Mouse (Mus musculus): Measurements from ENCODE around the gene Phlda1. TPM values are rescaled to one million over a fixed set of nuclear protein-coding genes. Genes with fewer than 3 reads are reported as not detected.
"Not testable (repeated sequence)": the region's sequence is repeated elsewhere in the genome, so short reads cannot be mapped to it uniquely, and the experiment has no call there.

Gene Phlda1
- polyA plus RNA-seq, 1 experiment from 2014 or later = 28.8 TPM

DNA sequence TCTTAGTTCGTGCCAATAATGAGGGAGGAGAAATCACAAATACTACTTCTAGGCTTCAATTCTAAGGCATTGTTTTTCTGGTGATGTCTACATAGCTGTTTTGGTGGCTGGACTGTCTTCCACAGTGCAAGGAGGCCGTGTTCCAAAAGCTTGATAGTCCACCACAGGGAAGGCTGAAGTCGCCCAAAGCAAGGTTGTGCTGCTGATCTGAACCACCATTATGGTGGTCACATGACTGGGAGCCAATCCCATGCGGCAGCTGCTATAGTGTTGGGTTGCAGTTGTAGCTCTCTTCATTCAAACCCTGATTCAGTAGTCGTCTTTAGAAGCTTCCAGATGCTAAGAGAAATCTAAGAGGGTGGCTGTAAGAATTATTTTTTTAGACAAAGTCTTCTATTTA, 26.5 kb upstream of the Phlda1 start:
- whole genome bisulfite sequencing = 84% methylated on average over 5 of the region's 5 CpGs
- peaks cover 46% of the 10 kb centered on the region for H3K36me3 ChIP-seq

DNA sequence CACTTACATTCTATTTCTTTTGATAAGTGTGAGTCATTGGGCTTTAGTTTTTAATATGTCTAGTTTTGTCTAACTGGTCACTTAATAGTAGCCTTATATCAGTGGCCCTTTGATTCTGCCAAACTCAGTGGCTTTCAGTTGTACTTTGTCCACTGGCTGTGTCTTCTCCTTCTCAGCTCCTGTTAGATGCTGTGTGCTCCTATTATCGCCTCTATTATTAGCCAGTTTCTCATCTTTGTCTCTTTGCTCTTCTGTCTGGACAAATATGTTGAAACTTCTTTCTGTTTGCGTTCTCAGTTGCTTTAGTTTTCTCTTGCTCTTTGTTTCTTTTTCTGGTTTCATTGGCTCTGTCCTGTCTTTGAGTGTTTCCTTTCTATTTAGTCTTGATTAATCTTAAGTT, 23.4 kb upstream of the Phlda1 start:
- Histone ChIP-seq H3K4me1 (peaks cover 28% of the 10 kb centered on the region), H3K36me3 (peaks cover 70% of the 10 kb centered on the region), H3K9me3 (no peaks in the 10 kb centered on the region), H3K27ac (no peak overlapping the region), H3K27me3 (ENCODE audit: insufficient read depth, poor library complexity, severe bottlenecking) (no peaks in the 10 kb centered on the region), H3K4me3 (no peak overlapping the region)
- 85% methylated on average over 2 of the region's 2 CpGs for WGBS
- no peak for DNase-seq (ENCODE audit: low spot score)

More for the DNA sequence above, 26.5 kb upstream of the Phlda1 start:
- Histone ChIP-seq H3K4me3 (no peak overlapping the region), H3K27ac (no peak overlapping the region), H3K4me1 (peaks cover 37% of the 10 kb centered on the region), H3K27me3 (ENCODE audit: insufficient read depth, poor library complexity, severe bottlenecking) (no peaks in the 10 kb centered on the region), H3K9me3 (no peaks in the 10 kb centered on the region)
- no peak for DNase-seq (ENCODE audit: low spot score)

DNA sequence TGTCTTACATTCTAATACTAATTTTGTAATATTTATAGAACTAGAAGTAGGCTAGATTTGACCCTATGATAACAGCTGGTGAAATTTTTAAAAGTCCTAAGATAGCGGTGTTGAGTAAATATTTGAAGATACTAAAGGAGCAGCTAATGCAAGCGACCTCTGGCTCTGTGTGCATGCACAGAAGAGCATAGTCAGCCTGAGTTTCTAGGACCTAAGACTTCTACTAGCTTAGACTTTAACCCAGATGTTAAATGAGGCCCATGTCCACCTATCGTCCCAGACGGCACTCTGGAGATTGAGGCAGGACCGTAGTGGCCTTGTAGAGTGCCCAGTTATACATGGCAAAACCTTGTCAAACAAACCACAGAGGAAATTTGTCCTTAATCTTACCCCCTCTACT, 22.0 kb upstream of the Phlda1 start:
- DNase-seq (ENCODE audit: low spot score) = no peak
- Histone ChIP-seq H3K4me3 (no peak overlapping the region), H3K4me1 (peaks cover 26% of the 10 kb centered on the region), H3K36me3 (peaks cover 82% of the 10 kb centered on the region), H3K27ac (no peak overlapping the region), H3K9me3 (no peaks in the 10 kb centered on the region), H3K27me3 (ENCODE audit: insufficient read depth, poor library complexity, severe bottlenecking) (no peaks in the 10 kb centered on the region)
- 68% methylated on average over 5 of the region's 5 CpGs for WGBS

DNA sequence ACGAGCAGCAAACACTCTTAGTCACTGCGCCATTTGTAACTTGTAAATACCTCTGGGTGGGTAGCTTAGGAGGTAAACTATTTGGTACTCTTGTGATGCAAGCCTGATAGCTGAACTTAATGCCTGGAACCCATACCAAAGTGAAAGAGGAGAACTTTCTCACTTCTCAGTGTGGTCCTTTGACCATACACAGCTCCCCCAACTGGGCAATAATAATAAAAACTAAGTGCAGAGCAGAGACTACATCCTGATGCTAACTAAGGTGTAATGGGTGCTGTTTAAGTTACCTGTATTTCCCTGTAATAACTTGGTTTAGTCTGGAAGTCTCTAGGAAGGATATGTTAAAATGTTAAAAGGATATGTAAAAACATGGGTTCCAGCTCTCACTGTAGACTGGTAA, 17.3 kb upstream of the Phlda1 start:
- Histone ChIP-seq H3K27me3 (ENCODE audit: insufficient read depth, poor library complexity, severe bottlenecking) (no peaks in the 10 kb centered on the region), H3K4me3 (no peak overlapping the region), H3K27ac (no peak overlapping the region), H3K4me1 (peaks cover 8% of the 10 kb centered on the region), H3K9me3 (no peaks in the 10 kb centered on the region), H3K36me3 (peaks cover 90% of the 10 kb centered on the region)
- DNase-seq (ENCODE audit: low spot score) = no peak
- 85% methylated on average over 2 of the region's 2 CpGs for WGBS

DNA sequence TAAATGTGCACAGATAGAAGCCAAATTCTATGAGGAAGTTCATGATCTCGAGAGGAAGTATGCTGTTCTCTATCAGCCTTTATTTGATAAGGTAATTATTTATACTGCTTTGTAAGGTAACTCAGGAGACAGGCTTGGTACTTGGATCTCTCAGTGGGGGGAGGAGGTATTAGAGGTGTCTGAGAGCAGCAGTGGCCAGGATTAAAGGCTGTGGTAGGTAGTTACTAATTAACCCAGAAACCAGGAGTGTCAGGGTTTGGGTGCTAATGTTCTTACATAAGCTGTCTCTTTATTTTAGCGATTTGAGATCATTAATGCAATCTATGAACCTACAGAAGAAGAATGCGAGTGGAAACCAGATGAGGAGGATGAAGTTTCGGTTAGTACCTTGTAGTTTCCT, 16.0 kb upstream of the Phlda1 start:
- not testable (repeated sequence) for H3K27me3 ChIP-seq (ENCODE audit: insufficient read depth, poor library complexity, severe bottlenecking); H3K9me3 ChIP-seq; H3K4me1 ChIP-seq; DNase-seq (ENCODE audit: low spot score); H3K27ac ChIP-seq; H3K4me3 ChIP-seq
- H3K36me3 ChIP-seq = peaks cover 87% of the 10 kb centered on the region
- WGBS = 91% methylated on average over 4 of the region's 4 CpGs

DNA sequence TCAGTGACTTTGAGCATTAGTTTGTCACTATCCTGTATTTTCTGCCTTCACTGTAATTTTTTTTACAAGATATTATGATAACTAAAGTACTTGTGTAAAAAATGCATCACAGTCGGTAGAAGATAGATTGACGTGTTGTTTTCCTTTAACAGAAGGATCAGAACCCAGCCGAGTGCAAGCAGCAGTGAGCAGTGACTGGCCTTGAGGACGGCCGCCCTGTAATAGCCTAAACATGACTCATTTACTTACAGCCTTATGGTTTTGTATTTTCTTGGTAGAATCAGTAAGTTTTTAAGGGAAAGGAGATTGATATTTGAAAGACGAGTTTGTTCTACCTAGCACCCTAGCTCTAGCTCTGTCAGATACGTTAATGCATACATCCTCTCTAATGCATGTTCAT, 10.2 kb upstream of the Phlda1 start:
- Histone ChIP-seq H3K9me3 (no peaks in the 10 kb centered on the region), H3K4me3 (no peak overlapping the region), H3K36me3 (peaks cover 74% of the 10 kb centered on the region), H3K27ac (no peak overlapping the region), H3K4me1 (no peaks in the 10 kb centered on the region), H3K27me3 (ENCODE audit: insufficient read depth, poor library complexity, severe bottlenecking) (no peaks in the 10 kb centered on the region)
- no peak for DNase-seq (ENCODE audit: low spot score)
- 92% methylated on average over 7 of the region's 7 CpGs for WGBS

DNA sequence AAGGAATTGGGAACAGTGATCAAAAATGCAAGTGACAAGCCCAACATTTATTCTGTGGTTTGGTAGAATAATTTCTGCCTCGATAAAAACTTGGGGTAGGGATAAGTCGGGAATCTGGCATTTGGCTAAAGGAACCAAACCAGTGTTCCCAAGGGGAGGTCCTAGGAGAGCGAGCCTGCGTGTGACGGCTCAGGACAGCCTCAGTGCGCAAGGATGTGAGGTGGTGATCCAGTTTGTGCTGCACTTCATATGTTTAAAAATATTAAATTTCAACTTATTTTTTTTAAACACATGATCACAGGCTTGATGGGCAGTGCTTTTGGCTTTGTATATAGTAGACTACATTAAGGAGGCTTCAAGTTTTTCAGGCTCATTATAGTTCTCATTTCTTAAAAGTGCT, 6.2 kb upstream of the Phlda1 start:
- WGBS = 79% methylated on average over 6 of the region's 6 CpGs
- no peak overlapping the region for H3K27ac ChIP-seq
- no peak for DNase-seq (ENCODE audit: low spot score)

DNA sequence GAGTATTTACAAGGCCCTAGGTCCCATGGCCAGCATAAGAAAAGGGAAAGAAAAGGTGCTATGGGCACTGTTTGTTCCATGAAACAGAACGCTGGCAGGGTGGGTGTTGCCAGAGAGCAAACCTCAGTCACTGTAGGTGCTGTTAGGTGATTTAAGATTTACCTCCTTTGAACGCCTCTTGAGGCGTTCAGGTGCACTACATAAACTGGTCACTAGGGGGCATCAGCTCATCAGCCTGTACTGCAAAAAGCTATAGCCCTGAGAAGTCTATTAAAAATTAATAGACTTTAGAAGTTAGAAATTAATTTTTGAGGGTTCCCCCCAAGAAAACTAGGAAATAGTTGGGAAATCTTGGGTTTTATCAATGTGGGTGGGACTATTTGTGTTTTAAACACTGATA, 3.0 kb upstream of the Phlda1 start:
- 3% methylated on average over 3 of the region's 3 CpGs for WGBS
- Histone ChIP-seq H3K4me3 (no peak overlapping the region), H3K4me1 (peaks cover 32% of the 10 kb centered on the region), H3K27ac (no peak overlapping the region), H3K27me3 (ENCODE audit: insufficient read depth, poor library complexity, severe bottlenecking) (no peaks in the 10 kb centered on the region), H3K9me3 (no peaks in the 10 kb centered on the region), H3K36me3 (peaks cover 9% of the 10 kb centered on the region)
- DNase-seq (ENCODE audit: low spot score) = peak; percentile 76

More for the DNA sequence above, 6.2 kb upstream of the Phlda1 start:
- no peak overlapping the region for H3K4me3 ChIP-seq
- H3K4me1 ChIP-seq = peaks cover 21% of the 10 kb centered on the region
- H3K9me3 ChIP-seq = no peaks in the 10 kb centered on the region
- H3K27me3 ChIP-seq (ENCODE audit: insufficient read depth, poor library complexity, severe bottlenecking) = no peaks in the 10 kb centered on the region
- peaks cover 37% of the 10 kb centered on the region for H3K36me3 ChIP-seq

DNA sequence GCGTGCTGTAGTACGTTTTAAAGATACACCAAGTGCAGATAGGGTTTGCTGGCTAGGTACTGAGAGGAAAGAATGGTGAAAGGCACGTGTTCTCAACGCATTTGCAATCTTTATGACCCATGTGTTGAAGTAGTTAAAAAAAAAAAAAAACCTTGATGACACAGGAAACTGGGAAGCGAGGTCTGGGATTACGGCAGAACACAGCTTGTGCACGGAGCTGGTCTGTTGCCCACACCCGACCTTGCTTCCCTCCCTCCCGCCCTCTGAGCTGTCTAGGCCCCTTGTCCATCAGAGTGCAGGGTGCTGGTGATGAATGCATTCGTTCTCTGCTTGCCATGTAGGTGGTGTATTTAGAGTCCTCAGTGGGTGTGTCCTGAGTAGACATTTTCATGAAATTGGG, 2.4 kb upstream of the Phlda1 start:
- Histone ChIP-seq H3K27ac (peak overlapping the region; percentile 52; the same call in 1 of the 2 replicates), H3K27me3 (ENCODE audit: insufficient read depth, poor library complexity, severe bottlenecking) (no peaks in the 10 kb centered on the region), H3K36me3 (0 out of 2 replicates have a peak, but pooled peaks cover 3% of the 10 kb centered on the region), H3K4me1 (peaks cover 33% of the 10 kb centered on the region), H3K9me3 (no peaks in the 10 kb centered on the region), H3K4me3 (no peak overlapping the region)
- DNase-seq (ENCODE audit: low spot score) = peak; percentile 75
- WGBS = 31% methylated on average over 10 of the region's 10 CpGs

DNA sequence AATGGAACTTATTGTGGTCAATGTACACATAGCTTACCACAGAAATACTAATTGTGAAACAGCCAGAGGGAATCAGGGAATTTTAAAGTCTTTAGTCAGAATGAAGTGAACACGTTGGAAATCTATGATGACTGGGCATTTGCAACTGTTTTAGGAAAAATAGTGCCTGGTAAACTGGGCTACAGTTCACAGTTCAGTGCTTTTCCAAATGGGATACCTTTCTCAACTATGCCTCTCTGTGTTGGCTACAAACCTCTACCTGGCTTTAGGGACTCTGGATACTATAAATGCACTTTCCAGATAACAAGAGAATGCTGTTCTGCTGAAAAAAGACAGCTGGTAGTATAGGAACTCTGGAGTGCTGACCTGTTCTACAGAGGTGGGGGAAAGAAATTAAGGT, 1.5 kb upstream of the Phlda1 start:
- Histone ChIP-seq H3K9me3 (no peaks in the 10 kb centered on the region), H3K36me3 (no peaks in the 10 kb centered on the region), H3K4me1 (peaks cover 42% of the 10 kb centered on the region), H3K4me3 (no peak overlapping the region), H3K27me3 (ENCODE audit: insufficient read depth, poor library complexity, severe bottlenecking) (no peaks in the 10 kb centered on the region), H3K27ac (no peak overlapping the region)
- WGBS = 79% methylated on average over 1 of the region's 1 CpGs
- DNase-seq (ENCODE audit: low spot score) = peak; percentile 20

DNA sequence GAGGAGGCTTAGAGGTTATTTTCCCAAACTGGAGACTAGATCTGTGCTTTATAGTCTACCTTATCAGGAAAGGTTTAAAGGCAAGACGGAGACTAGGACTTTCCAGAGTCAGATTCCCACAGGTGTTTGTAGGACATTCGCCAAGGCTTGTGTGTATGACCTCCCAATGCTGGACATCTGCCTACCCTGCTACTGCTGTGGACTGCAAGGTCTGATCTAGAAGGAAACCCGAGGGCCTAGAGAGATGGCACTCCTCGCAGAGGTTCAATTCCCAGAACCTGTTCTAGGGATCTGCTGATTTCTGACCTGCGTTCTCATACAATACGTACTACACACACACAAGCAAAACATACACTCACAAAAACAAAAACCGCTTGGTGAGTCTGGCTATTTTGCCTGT, 680 bp upstream of the Phlda1 start:
- peak overlapping the region; percentile 98 for H3K27ac ChIP-seq
- H3K27me3 ChIP-seq (ENCODE audit: insufficient read depth, poor library complexity, severe bottlenecking) = no peaks in the 10 kb centered on the region
- H3K4me1 ChIP-seq = peaks cover 48% of the 10 kb centered on the region
- peak overlapping the region; percentile 92 for H3K4me3 ChIP-seq
- no peaks in the 10 kb centered on the region for H3K36me3 ChIP-seq
- no peaks in the 10 kb centered on the region for H3K9me3 ChIP-seq
- 49% methylated on average over 7 of the region's 7 CpGs for whole genome bisulfite sequencing
- DNase-seq (ENCODE audit: low spot score) = peak; percentile 78

DNA sequence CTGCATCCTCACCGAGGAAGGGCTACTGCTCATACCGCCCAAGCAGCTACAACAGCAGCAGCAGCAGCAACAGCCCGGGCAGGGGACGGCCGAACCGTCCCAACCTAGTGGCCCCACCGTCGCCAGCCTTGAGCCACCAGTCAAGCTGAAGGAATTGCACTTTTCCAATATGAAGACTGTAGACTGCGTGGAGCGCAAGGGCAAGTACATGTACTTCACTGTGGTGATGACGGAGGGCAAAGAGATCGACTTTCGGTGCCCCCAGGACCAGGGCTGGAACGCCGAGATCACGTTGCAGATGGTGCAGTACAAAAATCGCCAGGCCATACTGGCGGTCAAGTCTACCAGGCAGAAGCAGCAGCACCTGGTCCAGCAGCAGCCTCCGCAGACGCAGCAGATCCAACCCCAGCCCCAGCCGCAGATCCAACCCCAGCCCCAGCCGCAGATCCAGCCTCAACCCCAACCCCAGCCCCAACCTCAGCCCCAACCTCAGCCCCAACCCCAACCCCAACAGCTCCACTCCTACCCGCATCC, 907 bp downstream of the Phlda1 start:
- Histone ChIP-seq H3K9me3 (no peaks in the 10 kb centered on the region), H3K4me3 (peak overlapping the region; percentile 92), H3K27me3 (ENCODE audit: insufficient read depth, poor library complexity, severe bottlenecking) (no peaks in the 10 kb centered on the region), H3K27ac (peak overlapping the region; percentile 98), H3K4me1 (peaks cover 52% of the 10 kb centered on the region), H3K36me3 (no peaks in the 10 kb centered on the region)
- peak; percentile 80 for DNase-seq (ENCODE audit: low spot score)
- under 1% methylated on average over 23 of the region's 23 CpGs for WGBS

DNA sequence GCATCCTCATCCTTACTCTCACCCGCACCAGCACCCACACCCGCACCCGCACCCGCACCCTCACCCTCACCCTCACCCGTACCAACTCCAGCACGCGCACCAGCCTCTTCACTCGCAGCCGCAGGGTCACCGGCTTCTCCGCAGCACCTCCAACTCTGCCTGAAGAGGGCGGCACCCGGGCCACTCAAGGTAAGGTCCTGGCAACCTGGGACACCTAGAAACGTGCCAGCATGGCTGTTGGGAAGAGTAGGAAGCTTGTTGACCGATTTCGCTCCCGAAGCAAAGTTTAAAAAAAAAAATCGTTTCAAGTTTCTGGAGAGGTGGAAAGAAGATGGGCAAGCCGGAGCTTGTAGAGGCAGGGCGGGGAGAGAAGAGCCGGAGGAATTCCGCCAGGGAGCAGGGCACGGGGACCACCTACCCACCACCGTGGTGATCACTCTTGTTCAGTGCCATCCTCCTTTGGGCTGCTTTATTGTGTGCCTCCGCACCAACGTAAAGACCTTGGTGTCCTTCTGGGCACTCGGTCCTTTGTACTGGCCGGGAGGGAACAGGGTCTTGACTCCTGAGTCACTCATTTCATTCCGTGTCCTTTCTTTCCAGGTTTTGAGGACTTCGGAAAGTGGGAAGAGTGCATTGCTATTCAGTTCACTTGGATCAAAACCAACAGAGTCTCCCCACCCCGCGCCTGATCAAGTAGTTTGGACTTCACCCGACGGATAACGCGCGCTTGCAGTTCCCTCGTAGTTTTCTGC, 1.6 kb downstream of the Phlda1 start:
- Histone ChIP-seq H3K27me3 (ENCODE audit: insufficient read depth, poor library complexity, severe bottlenecking) (no peaks in the 10 kb centered on the region), H3K4me3 (peak overlapping the region; percentile 92), H3K36me3 (no peaks in the 10 kb centered on the region), H3K9me3 (no peaks in the 10 kb centered on the region), H3K27ac (peak overlapping the region; percentile 98), H3K4me1 (peaks cover 50% of the 10 kb centered on the region)
- WGBS = 0% methylated on average over 38 of the region's 38 CpGs
- DNase-seq (ENCODE audit: low spot score) = peak; percentile 85

Data from heart, embryonic 10.5 days (tissue).